In the genomic region with DNA sequence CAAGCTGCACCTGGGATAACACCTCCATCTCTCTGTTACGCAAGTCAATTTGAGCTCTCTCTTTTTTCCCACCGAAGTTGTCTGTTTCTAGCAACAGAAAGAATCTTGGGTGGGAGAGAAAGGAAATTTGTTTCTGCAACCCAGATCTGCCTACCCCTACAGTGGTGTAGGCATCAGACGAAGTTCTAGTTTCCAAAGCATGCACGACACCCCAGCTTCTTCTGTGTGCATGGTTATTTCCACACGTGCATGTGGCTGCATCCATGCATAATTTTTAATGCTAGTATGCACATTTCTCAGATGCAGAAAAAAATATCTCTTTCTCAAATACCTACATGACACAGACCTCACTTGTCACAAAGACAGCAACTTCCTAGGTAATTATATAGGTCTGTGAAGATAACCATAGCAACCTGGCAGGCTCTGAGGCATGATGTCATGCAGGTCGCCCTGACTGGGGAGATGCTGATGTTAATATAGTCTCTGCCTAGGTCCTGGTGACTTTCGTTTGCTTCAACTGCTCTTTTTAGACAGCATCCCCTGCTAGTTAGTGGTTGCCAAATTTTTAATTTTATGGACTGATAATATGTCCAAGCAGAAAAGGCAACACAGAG, we compare ENCODE assay signal across 12 mouse cellular contexts. TPM values are rescaled to one million over a fixed set of nuclear protein-coding genes. Genes with fewer than 3 reads are reported as not detected.
A peak's percentile ranks its signal among the peaks of the same experiment; 100 is the strongest.
DNase-seq lines count a peak whose midpoint lies in the region; ATAC-seq and TF ChIP-seq lines count a peak whose summit lies in the region.
"Had no signal": no experiment of that assay in that cellular context is flagged by ENCODE, and none has a peak within 500 bp of the region (broad histone marks: within the 10 kb centered on the region; RNA-seq: fewer than 3 reads in every experiment).

No protein-coding gene starts in this region.

- no peak overlapping the region for H3K4me2 ChIP-seq in forebrain, embryonic 16.5 days (ENCODE audit: low read length)
- H3K4me2 ChIP-seq: liver, embryonic 13.5 days had no signal

- TF ChIP-seq CTCF in brain, embryonic 14.5 days (IDR thresholded peaks at IDR 0.05; ENCODE audit: borderline replicate concordance, extremely low read depth, insufficient read depth, insufficient read length): no peak

- DNase-seq in frontal cortex, postnatal 25 days (ENCODE audit: low spot score in 2 of 2): no peak
- DNase-seq in brain, embryonic 14.5 days (ENCODE audit: low read depth): peak; percentile 80
- peak; percentile 54 to 55 for DNase-seq in left cerebral cortex, adult 9 months (ENCODE audit: low spot score in 2 of 2)
- DNase-seq in urinary bladder, postnatal 4 days (ENCODE audit: low spot score in 2 of 2): no peak
- DNase-seq in embryo, embryonic 10 days (ENCODE audit: low spot score): no peak
- no peak for DNase-seq in liver
- DNase-seq: kidney, postnatal 25 days; liver, embryonic 13.5 days had no signal

- peaks cover 18% of the 10 kb centered on the region for H3K4me1 ChIP-seq in forebrain, embryonic 16.5 days (replicated peaks; ENCODE audit: control insufficient read depth, insufficient read depth, low read length)

- no peaks in the 10 kb centered on the region for H3K9me3 ChIP-seq in forebrain, embryonic 16.5 days (ENCODE audit: control insufficient read depth, low read length)
- H3K9me3 ChIP-seq: liver, embryonic 13.5 days had no signal

- H3K4me3 ChIP-seq in forebrain, embryonic 16.5 days (replicated peaks; ENCODE audit: low read length): no peak overlapping the region
- H3K4me3 ChIP-seq: liver, embryonic 13.5 days had no signal

- no peak for TF ChIP-seq POLR2A in brain, embryonic 14.5 days (IDR thresholded peaks at IDR 0.05; ENCODE audit: borderline replicate concordance, extremely low read depth, insufficient read depth, insufficient read length, poor library complexity, severe bottlenecking)

- 0 out of 2 replicates have a peak, but pooled peaks cover 2% of the 10 kb centered on the region for H3K27me3 ChIP-seq in forebrain, embryonic 16.5 days (replicated peaks; ENCODE audit: control insufficient read depth, insufficient read depth, low read length)
- H3K27me3 ChIP-seq: liver, embryonic 13.5 days had no signal

- H3K9ac ChIP-seq in forebrain, embryonic 16.5 days (replicated peaks; ENCODE audit: low read depth, low read length): no peak overlapping the region
- H3K9ac ChIP-seq: liver, embryonic 13.5 days had no signal

- peak; percentile 78 for ATAC-seq in frontal cortex, adult (ENCODE audit: low TSS enrichment)
- peak; percentile 80 for ATAC-seq in forebrain, embryonic 16.5 days
- ATAC-seq: CD4-positive, CD25-positive, alpha-beta regulatory T cell, adult 4 months; intestine, embryonic 16.5 days had no signal

- no peaks in the 10 kb centered on the region for H3K36me3 ChIP-seq in forebrain, embryonic 16.5 days (ENCODE audit: control insufficient read depth, insufficient read depth)
- H3K36me3 ChIP-seq: liver, embryonic 13.5 days had no signal

- 48% methylated on average over 7 of the region's 7 CpGs for WGBS in forebrain, embryonic 16.5 days

- H3K27ac ChIP-seq in forebrain, embryonic 16.5 days (ENCODE audit: low read length): no peak overlapping the region; the same call in 1 of the 2 replicates
- H3K27ac ChIP-seq: liver, embryonic 13.5 days had no signal

RNA-seq across cellular contexts. Expression of gene Rcn1, which starts 17.0 kb away (rescaled TPM):
- polyA plus RNA-seq in brain, embryonic 14.5 days (2012; rRNA removed): 30.2 and 42.5 TPM in 2 replicates
- polyA plus RNA-seq in forebrain, embryonic 16.5 days (2015; fragmentation: Nextera tagmentation; extraction: Ambion mirVana): 46.7 and 53.9 TPM in 2 replicates

Comparison
In these comparisons a context has a peak if more than half of its experiments do, and no peak if none do; other contexts are left out.
1. DNase-seq: peak in brain, embryonic 14.5 days (single experiment) and left cerebral cortex, adult 9 months (2 of 2); none in frontal cortex, postnatal 25 days (0 of 2), urinary bladder, postnatal 4 days (0 of 2), embryo, embryonic 10 days (single experiment) and liver (single experiment).